Mouse (Mus musculus): ENCODE measurements around the gene Prkg1.

DNA sequence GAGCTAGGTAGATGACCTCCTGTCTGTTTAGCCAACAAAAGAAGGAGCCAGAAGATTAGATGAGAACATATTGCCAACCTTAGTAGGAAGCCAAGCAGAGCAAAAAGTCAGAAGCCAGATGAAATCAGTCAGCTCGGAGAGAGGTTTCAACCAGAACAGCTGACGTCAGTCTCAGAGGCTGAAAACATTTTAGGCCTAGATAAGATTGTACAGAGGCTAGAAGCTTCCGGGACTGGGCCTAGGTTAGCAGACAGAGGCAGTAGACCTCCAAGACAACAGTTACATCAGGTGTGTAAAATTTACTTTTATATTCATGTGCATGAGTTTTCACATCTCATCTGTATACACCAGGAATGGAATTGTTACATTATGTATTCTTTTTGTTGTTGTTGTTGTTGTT is 665.5 kb downstream of the Prkg1 start:
- TF ChIP-seq CTCF (IDR thresholded peaks at IDR 0.05; ENCODE audit: extremely low read depth, insufficient read depth, low read length) (no peak), POLR2A (IDR thresholded peaks at IDR 0.05; ENCODE audit: extremely low read depth, insufficient read depth, low read length) (no peak)
